Mouse (Mus musculus): ENCODE results near the gene Tm4sf20. TPM values are rescaled to one million over a fixed set of nuclear protein-coding genes. Genes with fewer than 3 reads are reported as not detected.

Tm4sf20 gene
- polyA plus RNA-seq, 1 experiment from 2014 or later = not detected

- Histone ChIP-seq H3K9ac (no peak overlapping the region), H3K4me3 (no peak overlapping the region), H3K36me3 (no peaks in the 10 kb centered on the region), H3K4me1 (no peaks in the 10 kb centered on the region), H3K9me3 (no peaks in the 10 kb centered on the region), H3K27me3 (no peaks in the 10 kb centered on the region), H3K27ac (0 out of 2 replicates have a peak overlapping the region, but pooled peaks have one; percentile 27), H3K4me2 (no peak overlapping the region)
- 54% methylated on average over 18 of the region's 18 CpGs for WGBS
- no peak for ATAC-seq (ENCODE audit: insufficient number of reproducible peaks, low FRiP score, low TSS enrichment, low read depth)
Observed at GRCm38 (mm10) chr1:82795702-82796443, 27.6 kb upstream of the Tm4sf20 start.

- no peaks in the 10 kb centered on the region for H3K9me3 ChIP-seq
- no peak for ATAC-seq (ENCODE audit: insufficient number of reproducible peaks, low FRiP score, low TSS enrichment, low read depth)
- H3K27ac ChIP-seq = no peak overlapping the region
- no peaks in the 10 kb centered on the region for H3K4me1 ChIP-seq
- H3K36me3 ChIP-seq = no peaks in the 10 kb centered on the region
- no peak overlapping the region for H3K9ac ChIP-seq
- no peak overlapping the region for H3K4me3 ChIP-seq
- 65% methylated on average over 2 of the region's 2 CpGs for WGBS
- H3K27me3 ChIP-seq = no peaks in the 10 kb centered on the region
- H3K4me2 ChIP-seq = no peak overlapping the region
Observed at GRCm38 (mm10) chr1:82795211-82795610, 26.9 kb upstream of the Tm4sf20 start.

DNA sequence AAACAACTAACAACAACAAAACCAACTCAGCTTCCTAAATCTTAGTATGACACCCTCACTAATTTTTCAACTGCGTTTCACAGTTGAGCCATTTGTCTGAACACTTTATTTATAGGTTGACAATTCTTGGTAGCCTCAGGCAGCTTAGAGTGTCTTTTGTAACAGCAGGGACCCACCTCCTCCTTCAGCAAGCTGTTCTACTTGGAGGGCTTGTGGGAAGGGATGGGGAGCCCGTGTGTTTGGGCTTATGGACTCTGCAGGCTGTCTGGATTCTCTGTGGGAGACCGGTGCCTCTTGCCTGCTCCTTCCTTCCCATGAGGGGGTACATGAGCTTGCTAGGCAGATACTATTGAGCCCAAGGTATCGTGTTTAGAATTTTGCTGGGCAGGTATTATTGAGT is 25.7 kb upstream of the Tm4sf20 start:
- H3K27me3 ChIP-seq = no peaks in the 10 kb centered on the region
- H3K36me3 ChIP-seq = no peaks in the 10 kb centered on the region
- H3K4me3 ChIP-seq = no peak overlapping the region
- H3K27ac ChIP-seq = no peak overlapping the region
- no peak overlapping the region for H3K4me2 ChIP-seq
- no peak for ATAC-seq (ENCODE audit: insufficient number of reproducible peaks, low FRiP score, low TSS enrichment, low read depth)
- 58% methylated on average over 4 of the region's 4 CpGs for WGBS
- no peaks in the 10 kb centered on the region for H3K4me1 ChIP-seq
- H3K9ac ChIP-seq = no peak overlapping the region
- no peaks in the 10 kb centered on the region for H3K9me3 ChIP-seq

- H3K4me1 ChIP-seq = 0 out of 2 replicates have a peak, but pooled peaks cover 2% of the 10 kb centered on the region
- H3K27me3 ChIP-seq = no peaks in the 10 kb centered on the region
- no peak overlapping the region for H3K9ac ChIP-seq
- H3K9me3 ChIP-seq = no peaks in the 10 kb centered on the region
- H3K27ac ChIP-seq = no peak overlapping the region
- ATAC-seq (ENCODE audit: insufficient number of reproducible peaks, low FRiP score, low TSS enrichment, low read depth) = no peak
- H3K36me3 ChIP-seq = no peaks in the 10 kb centered on the region
- no peak overlapping the region for H3K4me3 ChIP-seq
- 84% methylated on average over 3 of the region's 3 CpGs for WGBS
- H3K4me2 ChIP-seq = no peak overlapping the region
Observed at GRCm38 (mm10) chr1:82793110-82793509, 24.8 kb upstream of the Tm4sf20 start.

DNA sequence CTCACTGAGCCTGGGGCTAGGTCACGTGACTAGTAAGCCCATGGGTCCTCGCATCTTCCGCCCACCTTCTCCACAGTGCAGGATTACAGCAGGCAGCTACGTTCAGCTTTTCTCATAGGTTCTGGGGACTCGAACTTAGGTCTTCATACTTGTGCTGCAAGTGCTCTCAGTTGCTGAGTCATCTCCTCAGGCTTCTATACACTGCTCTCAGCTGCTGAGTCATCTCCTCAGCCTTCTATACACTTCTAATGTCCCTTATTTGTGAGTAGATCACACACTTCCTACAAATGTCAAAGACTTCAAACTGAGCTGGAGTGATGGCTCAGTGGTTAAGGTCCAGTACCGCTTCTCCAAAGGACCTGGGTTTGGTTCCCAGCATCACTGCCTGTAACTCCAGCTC is 24.0 kb upstream of the Tm4sf20 start:
- H3K9ac ChIP-seq = no peak overlapping the region
- no peaks in the 10 kb centered on the region for H3K27me3 ChIP-seq
- H3K4me3 ChIP-seq = no peak overlapping the region
- H3K9me3 ChIP-seq = no peaks in the 10 kb centered on the region
- H3K4me2 ChIP-seq = no peak overlapping the region
- no peak for ATAC-seq (ENCODE audit: insufficient number of reproducible peaks, low FRiP score, low TSS enrichment, low read depth)
- WGBS = 93% methylated on average over 6 of the region's 6 CpGs
- peaks cover 7% of the 10 kb centered on the region for H3K4me1 ChIP-seq
- H3K36me3 ChIP-seq = no peaks in the 10 kb centered on the region
- no peak overlapping the region for H3K27ac ChIP-seq

- Histone ChIP-seq H3K9ac (no peak overlapping the region), H3K27ac (no peak overlapping the region), H3K4me2 (no peak overlapping the region), H3K4me1 (peaks cover 7% of the 10 kb centered on the region), H3K4me3 (no peak overlapping the region), H3K36me3 (no peaks in the 10 kb centered on the region), H3K9me3 (no peaks in the 10 kb centered on the region), H3K27me3 (no peaks in the 10 kb centered on the region)
- ATAC-seq (ENCODE audit: insufficient number of reproducible peaks, low FRiP score, low TSS enrichment, low read depth) = no peak
- 78% methylated on average over 11 of the region's 11 CpGs for WGBS
Observed at GRCm38 (mm10) chr1:82791105-82791504, 22.8 kb upstream of the Tm4sf20 start.

DNA sequence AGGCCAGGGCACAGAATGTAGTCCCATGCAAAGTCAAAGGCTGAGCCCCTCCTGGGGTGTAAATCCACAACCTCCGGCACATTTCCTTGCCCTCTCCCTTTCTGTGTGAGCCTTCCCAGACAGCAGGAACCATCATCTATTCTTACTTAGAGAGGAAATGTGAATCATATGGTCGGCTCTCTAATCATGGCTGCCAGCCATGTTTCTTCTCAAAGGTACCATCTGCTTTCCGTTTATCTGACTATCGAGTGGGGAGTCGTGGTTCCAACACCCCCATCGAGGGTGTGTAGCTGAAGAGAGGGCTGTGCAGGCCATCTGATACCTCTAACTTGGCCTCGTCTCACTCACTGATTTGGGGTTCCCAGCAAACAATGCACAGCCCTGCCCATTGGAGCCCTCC is 19.8 kb upstream of the Tm4sf20 start:
- H3K4me2 ChIP-seq = no peak overlapping the region
- H3K9ac ChIP-seq = no peak overlapping the region
- H3K27ac ChIP-seq = no peak overlapping the region
- no peaks in the 10 kb centered on the region for H3K9me3 ChIP-seq
- H3K27me3 ChIP-seq = no peaks in the 10 kb centered on the region
- no peak overlapping the region for H3K4me3 ChIP-seq
- ATAC-seq (ENCODE audit: insufficient number of reproducible peaks, low FRiP score, low TSS enrichment, low read depth) = no peak
- H3K36me3 ChIP-seq = no peaks in the 10 kb centered on the region
- 49% methylated on average over 7 of the region's 7 CpGs for WGBS
- peaks cover 12% of the 10 kb centered on the region for H3K4me1 ChIP-seq

- no peak overlapping the region for H3K4me3 ChIP-seq
- no peaks in the 10 kb centered on the region for H3K27me3 ChIP-seq
- ATAC-seq (ENCODE audit: insufficient number of reproducible peaks, low FRiP score, low TSS enrichment, low read depth) = peak; percentile 70; the same call in 1 of the 2 replicates
- H3K9me3 ChIP-seq = no peaks in the 10 kb centered on the region
- H3K36me3 ChIP-seq = no peaks in the 10 kb centered on the region
- H3K27ac ChIP-seq = no peak overlapping the region
- H3K9ac ChIP-seq = no peak overlapping the region
- H3K4me1 ChIP-seq = peaks cover 12% of the 10 kb centered on the region
- WGBS = 0% methylated on average over 2 of the region's 2 CpGs
- no peak overlapping the region for H3K4me2 ChIP-seq
Observed at GRCm38 (mm10) chr1:82787414-82787813, 19.2 kb upstream of the Tm4sf20 start.

- peaks cover 12% of the 10 kb centered on the region for H3K4me1 ChIP-seq
- H3K4me3 ChIP-seq = no peak overlapping the region
- no peaks in the 10 kb centered on the region for H3K36me3 ChIP-seq
- H3K27ac ChIP-seq = no peak overlapping the region
- H3K9me3 ChIP-seq = no peaks in the 10 kb centered on the region
- H3K9ac ChIP-seq = no peak overlapping the region
- no peak overlapping the region for H3K4me2 ChIP-seq
- ATAC-seq (ENCODE audit: insufficient number of reproducible peaks, low FRiP score, low TSS enrichment, low read depth) = 0 out of 2 replicates have a peak, but pooled peaks have one; percentile 10
- 50% methylated on average over 6 of the region's 6 CpGs for WGBS
- H3K27me3 ChIP-seq = no peaks in the 10 kb centered on the region
Observed at GRCm38 (mm10) chr1:82785546-82785945, 17.3 kb upstream of the Tm4sf20 start.

GRCm38 (mm10) chr1:82783559-82783958 is 15.3 kb upstream of the Tm4sf20 start:
- no peak overlapping the region for H3K4me2 ChIP-seq
- 77% methylated on average over 3 of the region's 3 CpGs for WGBS
- no peak for ATAC-seq (ENCODE audit: insufficient number of reproducible peaks, low FRiP score, low TSS enrichment, low read depth)
- no peak overlapping the region for H3K4me3 ChIP-seq
- peaks cover 12% of the 10 kb centered on the region for H3K4me1 ChIP-seq
- no peak overlapping the region for H3K27ac ChIP-seq
- H3K9ac ChIP-seq = no peak overlapping the region
- no peaks in the 10 kb centered on the region for H3K9me3 ChIP-seq
- H3K36me3 ChIP-seq = no peaks in the 10 kb centered on the region
- H3K27me3 ChIP-seq = no peaks in the 10 kb centered on the region

DNA sequence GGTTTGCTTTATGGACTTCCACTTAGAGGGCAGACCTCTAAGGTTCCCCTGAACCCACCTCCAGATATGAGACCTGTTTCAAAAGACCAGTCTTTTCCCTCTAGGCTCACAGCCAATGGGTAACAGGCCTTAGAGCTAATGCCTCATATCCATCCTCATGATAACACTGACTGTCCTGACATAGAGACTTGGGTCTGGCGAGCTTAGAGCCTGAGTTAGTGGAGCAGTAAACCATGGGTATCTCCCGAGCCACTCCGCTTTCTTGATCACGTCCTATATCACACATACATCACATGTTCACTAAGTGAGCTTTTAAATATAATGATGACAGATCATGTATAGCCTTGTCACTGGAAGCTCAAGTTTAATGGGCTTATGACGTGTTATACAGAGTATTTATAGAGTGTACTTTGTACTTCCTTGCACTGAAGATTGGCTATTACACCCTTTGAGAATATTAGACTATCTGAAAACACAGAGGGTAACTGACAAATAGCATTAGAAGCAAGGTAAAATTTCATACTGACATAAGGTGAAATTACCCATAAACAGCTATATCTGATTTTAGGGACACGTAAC is 11.2 kb upstream of the Tm4sf20 start:
- Histone ChIP-seq H3K9me3 (no peaks in the 10 kb centered on the region), H3K27me3 (no peaks in the 10 kb centered on the region), H3K4me1 (no peaks in the 10 kb centered on the region), H3K4me2 (no peak overlapping the region), H3K9ac (no peak overlapping the region), H3K27ac (no peak overlapping the region), H3K36me3 (no peaks in the 10 kb centered on the region), H3K4me3 (no peak overlapping the region)
- WGBS = 75% methylated on average over 6 of the region's 6 CpGs
- ATAC-seq (ENCODE audit: insufficient number of reproducible peaks, low FRiP score, low TSS enrichment, low read depth) = no peak

GRCm38 (mm10) chr1:82775293-82775692 is 7.0 kb upstream of the Tm4sf20 start:
- 90% methylated on average over 4 of the region's 4 CpGs for WGBS
- Histone ChIP-seq H3K27me3 (no peaks in the 10 kb centered on the region), H3K27ac (no peak overlapping the region), H3K9me3 (no peaks in the 10 kb centered on the region), H3K4me1 (no peaks in the 10 kb centered on the region), H3K4me2 (no peak overlapping the region), H3K36me3 (no peaks in the 10 kb centered on the region), H3K9ac (no peak overlapping the region), H3K4me3 (no peak overlapping the region)
- ATAC-seq (ENCODE audit: insufficient number of reproducible peaks, low FRiP score, low TSS enrichment, low read depth) = no peak

Measured in limb, embryonic 15.5 days (tissue).